Mouse (Mus musculus) R1 (cell line): ENCODE measurements around the gene Kcnd2.

Experiments
- DNase-seq: peaks from one replicate; pipeline ENCODE4 v3.0.0-alpha.2; 2018; ENCODE audit warnings: low read depth, low spot score

Gene Kcnd2

DNA sequence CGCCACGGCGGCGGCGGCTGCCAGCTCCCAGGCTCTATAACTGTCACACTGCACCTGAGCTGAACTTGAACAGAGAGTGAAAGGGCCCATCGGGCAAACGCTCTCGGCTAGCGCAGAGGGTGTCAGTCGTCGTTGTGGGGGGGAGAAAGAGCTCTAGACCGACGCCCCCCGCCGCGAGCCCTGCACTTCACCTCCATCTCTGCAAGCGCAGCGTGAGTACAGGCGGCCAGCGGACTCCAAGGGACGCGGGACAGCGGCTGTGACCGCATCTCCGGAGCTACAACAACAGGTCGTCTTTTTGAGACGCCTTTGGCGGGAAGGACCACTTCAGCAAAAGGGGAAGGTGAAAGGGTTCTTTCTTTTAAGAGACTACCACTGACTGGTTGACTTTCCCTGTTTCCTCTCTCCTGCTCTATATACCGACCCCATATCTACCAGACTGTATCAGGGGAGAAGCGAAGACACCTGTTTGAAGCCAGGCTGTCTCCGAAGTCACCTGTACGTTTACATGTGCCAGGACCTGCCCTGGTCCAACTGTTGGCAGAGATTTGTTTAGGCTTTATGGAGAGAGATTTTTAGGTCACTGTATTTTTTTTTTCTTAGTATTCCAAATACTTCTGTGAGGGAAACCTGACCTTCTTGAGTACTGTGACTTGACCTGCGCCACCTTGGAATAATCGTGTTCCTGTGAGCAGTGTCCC is at the start of gene Kcnd2:
Gene Kcnd2, plus strand, starts transcription at position 13 of the 701 bp plus-strand sequence.
- DNase-seq = no peak

DNA sequence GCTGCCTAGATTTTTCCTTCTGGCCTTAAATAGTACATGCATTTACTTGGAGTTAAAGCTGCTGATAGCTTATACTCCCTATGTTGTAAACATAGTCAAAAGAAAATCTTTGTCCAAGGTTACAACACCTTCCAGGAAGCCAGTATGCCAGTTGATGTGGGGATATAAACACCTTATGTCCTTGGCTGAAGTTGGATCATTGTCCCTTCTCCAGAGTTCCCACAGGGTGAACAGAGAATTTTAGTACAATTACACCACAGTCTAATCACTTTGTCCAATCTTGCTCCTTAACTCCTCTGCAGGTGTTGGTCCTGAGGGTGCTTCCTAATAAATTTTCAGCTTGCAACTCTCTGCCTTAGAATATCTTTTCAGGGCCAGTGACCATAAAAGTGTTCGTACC is 48.7 kb upstream of the Kcnd2 start:
- DNase-seq = no peak

DNA sequence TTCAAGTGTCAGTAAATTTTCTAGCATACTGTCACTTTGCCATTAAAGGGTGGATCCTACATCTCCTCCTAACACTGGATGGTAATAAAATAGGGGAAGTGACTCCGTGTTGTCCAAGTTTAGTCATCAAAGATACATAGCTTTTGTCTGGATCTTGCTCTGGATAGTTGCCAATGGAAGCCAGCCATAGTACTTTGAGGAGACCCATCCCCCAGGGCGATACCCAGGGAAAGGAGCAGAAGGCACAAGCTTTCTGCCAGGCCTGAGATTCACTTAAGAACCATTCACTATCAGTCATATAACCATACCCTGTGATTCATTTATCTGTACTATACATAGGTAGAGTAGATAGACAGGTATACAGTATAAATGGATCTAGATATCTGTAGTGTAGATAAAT is 20.0 kb upstream of the Kcnd2 start:
- no peak for DNase-seq

DNA sequence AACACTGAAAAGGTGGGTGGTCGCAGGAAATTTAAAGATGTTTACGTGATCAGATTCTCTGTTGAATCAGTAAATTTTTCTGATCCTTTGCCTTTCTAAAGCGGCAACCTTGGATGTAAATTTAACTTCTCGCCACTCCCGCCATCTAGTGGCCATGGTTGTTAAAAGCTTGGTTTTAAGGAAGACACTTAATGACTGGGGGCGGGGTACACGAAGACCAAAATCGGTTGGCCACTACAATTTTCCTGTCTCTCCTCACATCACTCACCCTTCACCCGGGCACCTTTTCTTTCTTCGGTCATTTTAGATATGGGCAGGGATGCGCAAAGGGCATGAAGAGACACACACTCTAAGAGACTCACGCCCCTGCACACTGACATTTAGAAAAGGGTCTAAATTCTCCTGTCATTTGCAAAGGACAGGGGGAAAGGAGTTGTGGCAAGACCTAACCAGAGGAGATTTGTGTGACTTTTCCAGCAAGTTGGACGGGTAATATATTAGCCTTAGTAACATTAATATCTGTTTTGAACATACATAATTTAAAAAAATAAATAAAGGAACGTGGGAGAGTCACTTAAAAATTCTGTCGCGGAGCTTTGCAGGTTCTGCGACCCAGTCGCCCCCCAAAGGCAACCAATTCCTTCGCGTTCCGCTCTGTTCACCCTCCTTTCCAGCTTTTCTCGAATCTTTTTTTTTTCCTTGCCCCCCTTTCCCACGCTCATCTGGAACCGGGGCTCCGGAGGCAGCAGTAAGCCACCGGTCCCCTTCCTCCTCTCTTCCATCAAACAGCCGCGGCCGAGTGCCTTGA is 1.2 kb upstream of the Kcnd2 start:
- DNase-seq = peak; percentile 85

DNA sequence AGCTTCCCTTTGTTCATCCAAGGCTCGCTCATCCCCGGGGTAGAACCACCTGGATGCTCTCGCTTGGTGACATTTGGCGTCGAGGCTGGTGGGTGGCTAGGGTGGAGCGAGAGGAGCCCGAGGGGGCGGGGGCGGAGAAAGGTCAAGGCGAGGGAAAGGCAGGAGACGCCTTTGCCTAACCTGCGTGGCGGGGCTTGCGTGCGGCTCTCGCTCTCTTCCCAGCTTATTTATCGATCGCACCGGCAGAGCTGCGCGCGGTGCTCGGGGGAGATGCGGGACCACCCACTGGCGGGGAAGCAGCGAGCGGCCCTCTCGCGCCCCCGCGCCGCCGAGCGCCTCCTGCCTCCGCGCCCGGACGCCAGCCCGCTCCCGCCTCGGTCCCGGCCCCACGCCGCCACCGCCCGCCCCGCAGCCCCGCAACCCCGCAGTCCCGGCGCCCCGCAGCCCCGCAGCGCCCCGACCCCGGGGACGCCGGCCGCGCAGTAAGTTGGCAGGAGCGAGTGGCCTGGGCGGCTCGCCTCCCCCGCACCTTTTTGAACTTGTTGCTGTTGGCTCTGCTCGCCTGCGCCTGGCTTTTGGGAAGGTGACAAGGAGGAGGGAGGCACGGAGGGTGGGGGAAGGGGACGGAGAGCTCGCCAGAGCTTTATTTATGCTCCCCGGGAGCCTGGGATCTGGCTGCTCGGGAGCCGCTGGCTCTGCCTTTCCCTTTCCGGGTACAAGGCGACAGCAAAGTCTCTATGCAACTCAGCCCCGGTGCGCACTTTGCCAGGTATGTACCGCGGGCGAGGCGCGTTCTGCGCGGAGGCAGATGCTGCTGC is 421 bp upstream of the Kcnd2 start:
- DNase-seq = peak; percentile 73

DNA sequence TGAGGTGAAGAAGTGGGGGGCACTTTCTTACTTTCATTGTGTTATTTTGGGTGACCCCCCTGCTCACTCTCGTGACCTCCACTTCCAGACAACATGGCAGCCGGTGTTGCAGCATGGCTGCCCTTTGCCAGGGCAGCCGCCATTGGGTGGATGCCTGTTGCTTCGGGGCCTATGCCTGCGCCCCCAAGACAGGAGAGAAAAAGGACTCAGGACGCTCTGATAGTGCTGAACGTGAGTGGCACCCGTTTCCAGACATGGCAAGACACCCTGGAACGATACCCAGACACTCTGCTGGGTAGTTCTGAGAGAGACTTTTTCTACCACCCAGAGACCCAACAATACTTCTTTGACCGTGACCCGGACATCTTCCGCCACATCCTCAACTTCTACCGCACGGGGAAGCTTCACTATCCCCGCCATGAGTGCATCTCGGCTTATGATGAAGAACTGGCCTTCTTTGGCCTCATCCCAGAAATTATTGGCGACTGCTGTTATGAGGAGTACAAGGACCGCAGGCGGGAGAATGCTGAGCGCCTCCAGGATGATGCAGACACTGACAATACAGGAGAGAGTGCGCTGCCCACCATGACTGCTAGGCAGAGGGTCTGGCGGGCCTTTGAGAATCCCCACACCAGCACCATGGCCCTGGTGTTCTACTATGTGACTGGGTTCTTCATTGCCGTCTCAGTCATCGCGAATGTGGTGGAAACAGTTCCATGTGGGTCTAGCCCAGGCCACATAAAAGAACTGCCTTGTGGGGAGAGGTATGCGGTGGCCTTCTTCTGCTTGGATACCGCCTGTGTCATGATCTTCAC is 1.1 kb downstream of the Kcnd2 start:
- DNase-seq = peak; percentile 3

DNA sequence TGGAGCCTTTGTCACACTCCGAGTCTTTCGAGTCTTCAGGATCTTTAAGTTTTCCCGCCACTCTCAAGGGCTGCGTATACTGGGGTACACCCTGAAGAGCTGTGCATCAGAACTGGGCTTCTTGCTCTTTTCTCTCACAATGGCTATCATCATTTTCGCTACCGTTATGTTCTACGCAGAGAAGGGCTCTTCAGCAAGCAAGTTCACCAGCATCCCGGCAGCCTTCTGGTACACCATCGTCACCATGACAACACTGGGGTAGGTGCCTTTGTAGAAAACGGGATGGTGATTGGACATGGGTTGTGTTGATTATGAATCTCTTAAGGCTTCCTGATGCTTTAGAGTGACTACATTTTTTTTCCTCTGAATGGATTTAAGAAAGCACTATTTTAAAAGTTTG is 1.9 kb downstream of the Kcnd2 start:
- DNase-seq = peak; percentile 41

DNA sequence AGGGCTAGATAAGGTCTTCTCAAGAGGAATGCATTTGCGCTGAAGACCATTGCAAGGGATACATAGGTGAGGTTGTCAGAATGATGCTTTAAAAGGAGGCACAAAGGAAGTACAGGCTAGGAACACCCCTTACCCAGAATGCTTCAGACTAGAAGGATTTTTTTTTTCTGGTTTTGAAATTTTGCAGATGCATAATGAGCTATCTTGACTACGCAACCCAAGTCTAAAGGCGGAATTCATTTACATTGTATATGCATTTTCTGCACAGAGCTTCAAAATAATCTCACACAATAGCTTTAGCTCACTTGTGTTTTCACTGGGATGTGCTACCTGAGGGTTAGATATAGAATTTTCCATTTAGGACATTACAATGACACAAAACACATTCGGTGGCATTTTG is 10.8 kb downstream of the Kcnd2 start:
- no peak for DNase-seq

DNA sequence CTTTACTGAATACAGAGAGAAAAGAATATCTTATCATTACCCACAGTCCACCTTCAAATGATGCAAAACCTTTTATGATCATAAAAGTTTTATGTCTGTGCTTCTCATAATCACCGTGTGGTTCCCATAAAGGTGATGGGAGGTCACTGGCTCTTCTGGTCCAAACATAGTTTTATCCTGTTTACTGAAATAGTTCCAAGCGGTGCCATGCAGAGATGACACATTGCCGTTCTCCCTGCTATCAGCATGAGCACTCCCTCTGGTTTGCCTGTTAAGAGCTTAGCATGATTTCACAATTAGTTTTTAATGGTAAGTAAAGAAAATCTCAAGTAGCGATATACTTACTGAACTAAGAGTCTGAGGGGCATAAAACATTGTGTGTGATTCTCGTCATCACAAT is 43.7 kb downstream of the Kcnd2 start:
- no peak for DNase-seq

DNA sequence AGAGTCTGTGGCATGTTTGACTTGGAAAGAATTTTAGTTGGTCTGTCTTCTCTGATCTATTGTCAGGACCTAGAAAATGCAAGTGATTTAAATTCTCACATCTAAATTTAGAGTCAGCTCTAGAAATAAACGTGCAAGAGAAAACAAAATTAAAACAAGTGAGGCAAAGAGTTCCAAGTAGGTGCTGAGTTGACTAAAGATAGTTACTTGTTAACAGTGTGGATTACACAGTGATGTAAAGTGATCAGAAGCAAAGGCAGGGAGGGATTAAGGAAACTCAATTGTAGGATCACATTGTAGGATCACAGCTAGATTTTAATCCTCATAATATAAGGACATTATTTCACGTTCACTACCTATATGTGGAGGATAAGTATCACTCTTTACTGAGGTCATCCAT is 52.6 kb downstream of the Kcnd2 start:
- DNase-seq = no peak

DNA sequence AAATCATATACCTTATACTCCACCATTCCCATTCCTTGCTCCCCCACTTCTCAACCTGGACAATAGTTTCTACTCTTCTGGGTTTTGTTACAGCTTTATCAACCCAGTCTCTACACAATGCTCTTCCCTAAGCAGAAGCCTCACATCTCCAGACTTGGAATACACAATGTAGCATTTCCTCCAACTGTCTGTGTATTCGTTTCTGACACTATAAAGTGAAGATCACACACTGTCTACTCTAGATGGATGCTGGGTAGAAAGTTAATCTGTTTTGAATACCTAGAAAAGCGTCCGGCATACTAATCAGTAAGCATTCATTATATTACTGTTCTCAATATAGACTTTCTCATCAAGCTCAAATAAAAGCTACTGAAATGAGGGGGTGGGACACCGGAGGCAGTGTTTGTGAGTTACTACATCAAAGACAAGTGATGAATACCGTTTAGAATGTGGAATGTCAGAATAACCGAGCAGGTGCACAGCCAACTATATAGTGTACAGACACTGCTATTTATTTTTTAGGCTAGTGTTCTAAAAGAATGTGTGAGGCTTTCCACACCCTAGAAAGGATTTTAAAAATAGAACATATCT is 62.1 kb downstream of the Kcnd2 start:
- DNase-seq = no peak

DNA sequence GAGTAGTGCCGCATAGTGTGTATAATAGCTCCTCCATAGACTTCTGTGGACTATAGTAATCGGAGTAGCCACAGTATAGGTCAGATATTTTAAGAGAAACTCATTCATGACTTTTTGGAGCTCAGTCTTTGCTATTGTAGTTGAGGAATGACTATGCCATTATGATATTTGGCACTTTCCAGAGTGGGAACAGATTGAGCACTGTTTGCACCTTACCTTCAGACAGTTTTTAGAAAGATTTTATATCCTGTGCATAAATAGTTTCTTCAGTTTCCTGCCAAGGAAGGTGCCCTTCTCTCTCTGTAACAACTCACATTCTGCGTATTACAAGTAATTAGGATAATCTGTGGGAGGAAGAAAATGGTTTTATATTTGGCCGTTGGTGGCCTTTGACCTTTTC is 89.6 kb downstream of the Kcnd2 start:
- no peak for DNase-seq

DNA sequence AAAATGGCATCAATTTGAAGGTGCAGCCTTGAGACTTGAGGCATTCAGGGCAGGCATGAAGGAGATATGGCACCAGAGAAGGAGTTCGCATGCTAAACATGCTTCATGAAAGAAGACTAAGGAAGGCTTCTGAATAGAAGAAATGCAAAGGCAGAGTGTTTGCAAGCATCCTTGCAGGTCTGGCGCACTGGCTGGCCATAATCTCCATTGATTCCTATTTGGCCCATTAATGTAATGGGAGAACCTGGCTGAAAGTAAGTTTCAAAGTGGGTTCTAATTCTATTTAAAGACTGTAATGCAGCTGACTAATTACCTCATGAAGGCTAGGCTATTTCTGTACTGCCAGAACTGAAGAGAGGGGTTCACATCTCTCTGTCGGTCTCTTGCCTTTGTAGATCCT is 94.9 kb downstream of the Kcnd2 start:
- DNase-seq = no peak

DNA sequence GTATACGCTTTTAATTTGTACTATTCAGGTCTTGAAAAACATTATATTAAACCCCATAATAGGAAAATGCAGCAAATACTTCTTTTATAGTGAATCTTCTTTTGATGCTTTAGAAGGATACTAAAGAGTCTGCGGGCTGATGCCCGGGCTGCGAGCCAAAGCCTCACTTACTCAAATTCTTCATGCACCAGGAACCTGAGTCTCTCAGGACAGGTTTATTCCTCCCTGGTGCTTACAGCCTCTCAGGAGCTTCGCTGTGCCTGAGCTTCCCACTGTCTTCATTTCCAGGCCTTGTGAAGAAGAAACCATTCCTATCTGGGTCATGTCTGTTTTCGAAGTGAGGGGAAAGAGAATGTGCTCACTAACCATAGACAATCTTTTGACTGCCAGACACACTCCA is 106.1 kb downstream of the Kcnd2 start:
- no peak for DNase-seq

DNA sequence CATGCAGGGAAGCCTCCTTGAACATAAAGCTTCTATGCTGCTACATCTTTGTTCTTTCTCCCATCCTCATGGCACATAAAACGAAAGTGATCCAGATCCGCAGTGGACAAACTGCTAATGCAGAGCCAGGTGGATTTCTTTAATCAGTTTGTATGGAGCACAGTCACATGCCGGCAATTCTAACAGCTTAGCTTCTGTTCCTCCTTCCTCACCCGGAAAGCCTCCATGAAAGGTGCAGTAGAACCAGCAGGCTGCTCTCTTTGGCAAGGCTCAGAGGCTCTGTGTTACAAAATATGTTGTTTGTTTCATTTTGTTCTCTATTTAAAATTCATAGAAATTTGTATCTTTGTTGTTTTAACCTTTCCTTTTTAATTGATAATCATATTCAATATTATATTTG is 106.9 kb downstream of the Kcnd2 start:
- DNase-seq = no peak

DNA sequence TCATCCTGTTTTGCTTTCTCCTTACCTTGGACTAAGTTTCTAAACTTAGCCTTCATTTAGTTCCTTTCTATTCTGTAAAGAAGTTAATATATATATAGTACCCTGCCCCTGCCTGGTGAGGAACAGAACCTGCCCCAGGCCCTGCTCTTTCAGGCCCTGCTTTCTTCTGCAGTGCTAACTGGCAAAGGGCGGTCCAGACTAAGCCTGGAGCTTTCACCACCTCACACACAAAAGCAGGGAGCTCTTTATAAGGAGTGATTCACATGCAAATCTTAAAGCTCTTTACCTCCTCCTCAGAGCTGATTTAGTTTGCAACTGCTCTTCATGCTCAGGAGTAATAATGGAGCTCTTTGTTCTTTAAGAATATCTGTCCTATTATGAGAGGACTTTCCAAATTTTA is 109.9 kb downstream of the Kcnd2 start:
- DNase-seq = peak; percentile 48

DNA sequence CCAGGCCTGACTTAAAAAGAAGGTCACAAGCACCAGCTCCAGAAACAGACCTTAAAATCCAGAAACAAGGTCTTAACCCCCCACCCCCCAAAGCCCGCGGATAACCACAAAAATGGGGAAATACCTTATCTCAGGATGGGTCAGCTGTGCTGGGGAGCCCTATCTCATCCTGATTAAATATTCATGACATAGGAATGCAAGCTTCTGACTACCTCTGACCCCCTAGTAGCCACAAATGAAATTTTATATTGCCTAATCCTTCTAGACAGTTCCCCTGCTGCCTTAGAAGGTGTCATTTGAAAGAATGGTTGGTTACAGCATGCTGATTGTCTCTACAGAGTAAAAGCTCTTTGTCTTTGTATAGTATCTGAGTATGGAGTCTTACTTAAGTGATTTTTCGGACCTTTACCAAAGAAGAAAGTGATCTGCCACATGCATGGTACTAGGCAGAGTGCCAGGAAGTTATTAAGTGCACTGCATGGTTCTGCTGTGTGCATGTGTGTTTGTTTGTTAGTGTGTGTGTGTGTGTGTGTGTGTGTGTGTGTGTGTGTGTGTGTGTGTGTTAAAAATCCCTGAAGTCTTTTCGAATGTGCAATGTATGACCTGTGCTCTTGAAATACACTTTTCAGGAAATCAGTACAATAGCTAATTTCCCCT is 111.9 kb downstream of the Kcnd2 start:
- DNase-seq = no peak

DNA sequence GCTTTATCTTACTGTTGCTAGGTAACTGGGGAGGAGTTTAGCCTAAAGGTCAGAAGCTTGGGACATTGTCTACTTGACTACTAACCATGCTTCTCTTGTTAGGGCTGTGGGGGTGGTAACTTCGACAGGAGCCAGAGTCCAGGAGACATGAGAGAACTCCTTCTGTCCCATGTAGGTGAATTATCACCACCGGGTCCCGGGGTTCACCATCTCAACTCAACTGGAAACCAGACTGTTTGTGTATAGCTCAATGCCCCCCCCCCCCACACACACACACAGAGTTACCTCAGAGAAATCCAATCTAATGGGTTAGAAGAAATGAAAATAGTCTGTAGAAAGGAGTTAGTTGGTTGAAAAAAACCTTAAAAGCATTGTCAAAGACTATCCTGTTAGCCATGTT is 170.0 kb downstream of the Kcnd2 start:
- peak; percentile 28 for DNase-seq

DNA sequence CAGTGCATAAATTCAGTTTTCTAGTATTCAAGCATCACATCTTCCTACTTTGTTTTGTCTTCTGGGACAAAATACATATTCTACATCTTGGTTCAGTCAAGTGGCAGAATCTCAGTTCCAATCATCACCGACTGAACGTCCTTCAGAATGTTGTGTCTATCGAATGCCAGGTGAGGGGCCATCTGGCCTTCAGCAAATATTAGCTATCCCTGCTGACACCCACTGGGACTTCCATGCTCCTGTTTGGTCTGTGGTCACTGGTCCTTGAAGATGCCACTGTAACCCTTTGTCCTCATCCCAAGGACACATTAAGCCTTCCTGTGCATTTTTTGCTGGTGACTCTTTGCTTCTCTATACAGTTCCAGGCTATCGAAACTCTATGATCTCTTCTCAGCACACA is 176.5 kb downstream of the Kcnd2 start:
- DNase-seq = no peak

DNA sequence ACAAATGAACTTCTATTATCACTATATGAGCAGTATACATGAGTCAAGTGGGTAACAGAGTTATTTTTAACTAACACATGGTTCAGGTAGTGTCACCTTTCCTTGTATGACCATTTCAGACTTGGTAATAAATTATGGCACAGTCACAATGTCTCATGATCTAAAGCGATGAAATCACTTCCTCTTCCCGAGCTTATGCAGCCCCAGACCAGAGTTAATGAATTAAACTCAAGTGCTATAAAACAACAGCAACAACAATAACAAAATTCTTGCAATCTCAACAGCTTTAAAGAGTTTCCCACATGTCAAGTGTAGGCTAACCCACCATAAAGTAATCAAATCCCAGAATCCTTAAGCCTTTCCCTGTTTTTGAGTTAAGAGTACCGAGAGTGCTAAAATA is 198.4 kb downstream of the Kcnd2 start:
- DNase-seq = no peak

DNA sequence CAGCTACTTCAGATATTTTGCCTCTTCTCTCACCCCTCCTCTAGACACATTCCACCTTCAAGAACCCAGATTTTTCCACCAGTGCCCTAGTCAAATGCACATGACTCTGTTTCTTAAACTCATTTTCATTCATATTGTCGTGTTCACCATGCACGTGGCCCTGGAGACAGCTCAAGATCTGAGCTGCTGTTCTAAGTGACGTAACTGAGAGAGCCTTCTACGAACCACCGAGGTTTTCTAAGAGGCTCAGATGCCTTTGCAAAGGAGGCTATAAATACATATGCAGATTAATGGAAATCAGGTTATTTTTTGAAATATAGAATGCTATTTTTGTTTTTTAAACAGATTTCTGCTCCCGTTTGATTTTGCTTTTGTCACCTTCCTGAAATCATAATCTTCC is 202.9 kb downstream of the Kcnd2 start:
- DNase-seq = no peak
